Mouse (Mus musculus) hindbrain, embryonic 10.5 days (tissue): ENCODE data around the gene Cdh13. TPM values are rescaled to one million over a fixed set of nuclear protein-coding genes. Genes with fewer than 3 reads are reported as not detected.
"Not testable (repeated sequence)": the region's sequence is repeated elsewhere in the genome, so short reads cannot be mapped to it uniquely, and the experiment has no call there.

Experiments
- DNase-seq: peaks from one replicate; pipeline ENCODE4 v3.0.0-alpha.2; 2017; ENCODE audit warnings: low spot score
- H3K27ac ChIP-seq: fragments of 300-500 bp; sonication (generic); 2 replicates; pipeline ENCODE4 v1.5.1; 2016; ENCODE audit warnings: mild to moderate bottlenecking, moderate library complexity
- H3K27me3 ChIP-seq: fragments of 300-500 bp; sonication (generic); 2 replicates; pipeline ENCODE4 v1.6.1; 2016; ENCODE audit warnings: mild to moderate bottlenecking; ENCODE audit not compliant: poor library complexity, insufficient read depth, severe bottlenecking
- H3K36me3 ChIP-seq: fragments of 300-500 bp; sonication (generic); 2 replicates; pipeline ENCODE4 v1.6.1; 2016; ENCODE audit warnings: mild to moderate bottlenecking, moderate library complexity
- H3K4me1 ChIP-seq: fragments of 300-500 bp; sonication (generic); replicated peaks from 2 replicates; pipeline ENCODE4 v1.6.1; 2016; ENCODE audit warnings: mild to moderate bottlenecking
- H3K4me3 ChIP-seq: fragments of 300-500 bp; sonication (generic); 2 replicates; pipeline ENCODE4 v1.5.1; 2016; ENCODE audit warnings: mild to moderate bottlenecking, moderate library complexity
- H3K9me3 ChIP-seq: fragments of 300-500 bp; sonication (generic); 2 replicates; pipeline ENCODE4 v1.6.1; 2016; ENCODE audit warnings: mild to moderate bottlenecking, moderate library complexity
- WGBS: fragments of 180-500 bp; shearing (Covaris S2); methylation state at CpG from one replicate; pipeline ENCODE4 v1.1.7; 2016; 5-methylcytosine and 5-hydroxymethylcytosine counted together
- polyA plus RNA-seq: library from polyadenylated mRNA; unstranded; fragments of >200 nt; fragmentation: Nextera tagmentation; extraction: Ambion mirVana; gene quantifications from 2 replicates; pipeline ENCODE4 v1.2.1, GENCODE M21; 2016

Gene Cdh13
- polyA plus RNA-seq, 1 experiment from 2014 or later: 8.5 TPM

- WGBS: 78% methylated on average over 11 of the region's 11 CpGs
Observed at GRCm38 (mm10) chr8:118713111-118713510, 429.6 kb downstream of the Cdh13 start.

GRCm38 (mm10) chr8:118713596-118713995 lies 430.1 kb downstream of the Cdh13 start:
- no peaks in the 10 kb centered on the region for H3K4me1 ChIP-seq
- no peak overlapping the region for H3K4me3 ChIP-seq
- H3K27ac ChIP-seq: no peak overlapping the region
- WGBS: 90% methylated on average over 3 of the region's 3 CpGs
- peaks cover 4% of the 10 kb centered on the region; the same call in 1 of the 2 replicates for H3K9me3 ChIP-seq
- no peaks in the 10 kb centered on the region for H3K27me3 ChIP-seq
- H3K36me3 ChIP-seq: no peaks in the 10 kb centered on the region
- DNase-seq: no peak

More at GRCm38 (mm10) chr8:118713111-118713510, 429.6 kb downstream of the Cdh13 start:
- Histone ChIP-seq H3K27ac (no peak overlapping the region), H3K27me3 (no peaks in the 10 kb centered on the region), H3K9me3 (peaks cover 4% of the 10 kb centered on the region; the same call in 1 of the 2 replicates), H3K4me3 (no peak overlapping the region), H3K36me3 (no peaks in the 10 kb centered on the region), H3K4me1 (no peaks in the 10 kb centered on the region)
- no peak for DNase-seq

- no peak overlapping the region for H3K27ac ChIP-seq
- no peaks in the 10 kb centered on the region for H3K27me3 ChIP-seq
- no peak overlapping the region for H3K4me3 ChIP-seq
- H3K9me3 ChIP-seq: peaks cover 3% of the 10 kb centered on the region; the same call in 1 of the 2 replicates
- WGBS: 87% methylated on average over 3 of the region's 3 CpGs
- H3K4me1 ChIP-seq: no peaks in the 10 kb centered on the region
- no peaks in the 10 kb centered on the region for H3K36me3 ChIP-seq
- no peak for DNase-seq
Observed at GRCm38 (mm10) chr8:118722896-118723295, 439.4 kb downstream of the Cdh13 start.

DNA sequence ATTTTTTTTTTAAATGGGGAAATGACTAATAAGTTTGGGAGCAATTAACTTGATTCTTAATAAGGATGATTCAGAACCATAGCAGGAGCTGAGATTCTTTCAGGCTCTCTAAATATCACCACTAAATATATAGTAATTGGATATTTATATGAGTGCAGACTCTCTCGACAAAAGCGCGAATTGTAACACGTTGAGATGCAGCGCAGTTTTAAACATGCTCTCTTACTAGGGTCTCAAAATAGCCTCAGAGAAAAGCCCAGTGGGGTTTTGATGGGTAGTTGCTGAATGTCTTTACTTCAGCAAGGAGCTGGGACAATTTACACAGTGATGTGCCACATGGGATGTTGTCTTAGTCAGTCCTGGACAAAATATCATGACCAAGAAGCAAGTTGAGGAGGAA lies 442.1 kb downstream of the Cdh13 start:
- WGBS: 94% methylated on average over 5 of the region's 5 CpGs
- no peaks in the 10 kb centered on the region for H3K4me1 ChIP-seq
- no peaks in the 10 kb centered on the region for H3K9me3 ChIP-seq
- H3K4me3 ChIP-seq: no peak overlapping the region
- no peak for DNase-seq
- no peaks in the 10 kb centered on the region for H3K27me3 ChIP-seq
- H3K27ac ChIP-seq: no peak overlapping the region
- H3K36me3 ChIP-seq: no peaks in the 10 kb centered on the region

DNA sequence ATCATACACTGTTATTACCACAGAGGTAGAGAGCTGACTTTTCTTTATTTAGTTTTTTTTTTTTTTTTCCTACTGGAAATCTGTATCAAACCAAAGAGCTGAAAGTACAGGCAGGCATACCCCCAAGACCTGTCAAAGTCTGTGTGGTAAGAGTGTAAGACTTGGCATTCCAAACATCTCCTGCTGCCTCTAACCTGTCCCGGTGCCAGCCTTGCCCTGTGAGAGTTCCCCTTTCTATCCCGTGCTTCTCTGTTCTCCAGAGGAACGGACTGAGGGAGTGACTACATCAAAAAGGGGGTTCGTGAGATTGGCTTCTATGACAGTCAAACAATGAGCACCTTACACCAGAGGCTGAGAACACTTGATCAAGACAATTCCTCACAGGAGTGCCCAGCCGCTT lies 458.2 kb downstream of the Cdh13 start:
- DNase-seq: no peak
- 83% methylated on average over 5 of the region's 5 CpGs for WGBS
- Histone ChIP-seq H3K27ac (no peak overlapping the region), H3K27me3 (no peaks in the 10 kb centered on the region), H3K36me3 (no peaks in the 10 kb centered on the region), H3K4me3 (no peak overlapping the region), H3K4me1 (no peaks in the 10 kb centered on the region), H3K9me3 (0 out of 2 replicates have a peak, but pooled peaks cover 2% of the 10 kb centered on the region)

DNA sequence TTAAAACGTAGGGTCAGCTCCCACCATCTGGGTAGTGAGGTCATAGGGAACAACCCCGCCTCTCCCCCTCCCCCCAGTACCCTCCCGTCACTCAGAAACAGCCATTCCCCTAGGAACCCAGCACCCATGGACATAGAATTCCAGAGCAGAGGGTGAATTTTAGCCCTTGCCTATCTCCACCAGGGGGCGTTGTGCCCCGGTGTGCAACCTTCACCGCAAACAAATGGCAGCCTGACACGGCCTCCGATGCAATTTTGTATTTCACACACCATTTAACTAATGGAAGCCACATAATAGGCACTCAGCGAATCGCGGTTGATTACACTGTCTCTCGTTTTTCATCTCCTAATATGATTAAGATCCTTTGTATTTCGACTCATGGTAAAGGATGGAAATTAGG lies 461.5 kb downstream of the Cdh13 start:
- no peaks in the 10 kb centered on the region for H3K4me1 ChIP-seq
- DNase-seq: no peak
- 0 out of 2 replicates have a peak, but pooled peaks cover 2% of the 10 kb centered on the region for H3K9me3 ChIP-seq
- no peaks in the 10 kb centered on the region for H3K36me3 ChIP-seq
- no peak overlapping the region for H3K27ac ChIP-seq
- WGBS: 85% methylated on average over 13 of the region's 13 CpGs
- no peaks in the 10 kb centered on the region for H3K27me3 ChIP-seq
- H3K4me3 ChIP-seq: no peak overlapping the region

GRCm38 (mm10) chr8:118748041-118748604 lies 464.6 kb downstream of the Cdh13 start:
- H3K4me1 ChIP-seq: no peaks in the 10 kb centered on the region
- H3K27ac ChIP-seq: no peak overlapping the region
- H3K4me3 ChIP-seq: no peak overlapping the region
- no peaks in the 10 kb centered on the region for H3K27me3 ChIP-seq
- DNase-seq: no peak
- H3K9me3 ChIP-seq: 0 out of 2 replicates have a peak, but pooled peaks cover 2% of the 10 kb centered on the region
- H3K36me3 ChIP-seq: no peaks in the 10 kb centered on the region
- WGBS: 83% methylated on average over 21 of the region's 21 CpGs

DNA sequence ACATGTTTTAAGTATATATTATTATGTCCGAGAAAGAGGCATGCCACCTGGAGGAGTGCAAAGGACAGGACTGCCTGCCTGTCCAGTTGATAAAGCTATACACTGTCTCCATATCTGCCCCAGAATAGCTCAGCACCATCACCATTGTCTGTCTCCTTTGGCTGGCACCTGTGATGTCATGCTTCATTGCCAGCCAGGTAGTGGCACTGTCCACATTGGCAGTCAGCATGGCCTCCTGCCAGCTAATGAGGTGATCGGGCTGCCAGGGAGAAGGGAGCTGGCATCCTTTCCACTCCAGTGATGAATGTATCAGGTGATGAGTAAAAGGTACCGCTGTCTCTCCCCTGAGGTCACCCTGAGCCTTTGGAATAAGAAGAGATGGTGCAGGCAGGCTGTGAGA lies 465.7 kb downstream of the Cdh13 start:
- WGBS: 91% methylated on average over 3 of the region's 3 CpGs
- Histone ChIP-seq H3K4me3 (no peak overlapping the region), H3K36me3 (no peaks in the 10 kb centered on the region), H3K27ac (no peak overlapping the region), H3K4me1 (no peaks in the 10 kb centered on the region), H3K9me3 (0 out of 2 replicates have a peak, but pooled peaks cover 2% of the 10 kb centered on the region), H3K27me3 (no peaks in the 10 kb centered on the region)
- DNase-seq: no peak

DNA sequence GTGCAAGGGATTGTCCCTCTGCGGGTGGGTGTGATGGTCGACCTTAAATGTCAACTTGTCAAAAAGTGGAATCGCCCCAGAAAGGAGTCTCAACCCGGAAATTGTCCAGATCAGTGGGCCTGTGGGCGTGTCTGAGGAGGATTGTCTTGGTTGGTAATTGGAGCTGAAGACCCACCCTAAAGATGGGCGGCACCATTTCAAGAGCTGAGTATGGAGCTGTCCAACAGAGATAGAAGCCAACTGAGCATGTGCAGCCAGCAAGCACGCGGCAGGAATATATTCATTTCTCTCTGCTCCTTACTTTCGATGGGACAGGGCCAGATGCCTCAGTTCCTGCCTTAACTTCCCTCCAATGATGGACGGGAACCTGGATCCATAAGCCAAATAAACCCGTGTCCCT lies 466.3 kb downstream of the Cdh13 start:
- Histone ChIP-seq H3K4me3 (no peak overlapping the region), H3K27ac (no peak overlapping the region), H3K9me3 (no peaks in the 10 kb centered on the region), H3K4me1 (no peaks in the 10 kb centered on the region), H3K36me3 (no peaks in the 10 kb centered on the region), H3K27me3 (no peaks in the 10 kb centered on the region)
- no peak for DNase-seq
- 89% methylated on average over 11 of the region's 11 CpGs for WGBS

DNA sequence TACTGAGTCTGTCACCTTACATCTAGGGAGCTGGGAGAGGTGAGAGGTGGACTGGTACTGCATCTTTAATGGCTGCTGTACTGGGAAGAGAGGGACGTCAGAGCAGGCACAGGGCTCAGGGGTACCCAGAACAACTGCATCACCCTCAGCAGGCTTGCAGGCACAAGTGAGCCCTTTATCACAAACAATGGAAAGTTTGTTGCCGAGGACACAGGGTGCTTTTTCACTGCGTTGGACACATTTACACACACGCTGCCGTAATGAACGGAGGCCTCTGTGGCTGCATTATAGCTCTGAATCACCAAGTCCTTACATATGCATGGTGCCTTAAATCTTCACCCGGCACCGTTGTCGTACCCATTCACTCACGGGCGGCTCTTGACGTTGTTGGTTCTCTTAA lies 470.2 kb downstream of the Cdh13 start:
- DNase-seq: no peak
- no peak overlapping the region for H3K27ac ChIP-seq
- no peak overlapping the region for H3K4me3 ChIP-seq
- no peaks in the 10 kb centered on the region for H3K27me3 ChIP-seq
- H3K4me1 ChIP-seq: no peaks in the 10 kb centered on the region
- H3K36me3 ChIP-seq: no peaks in the 10 kb centered on the region
- H3K9me3 ChIP-seq: no peaks in the 10 kb centered on the region
- 78% methylated on average over 12 of the region's 12 CpGs for WGBS

GRCm38 (mm10) chr8:118754119-118754518 lies 470.6 kb downstream of the Cdh13 start:
- H3K4me1 ChIP-seq: no peaks in the 10 kb centered on the region
- WGBS: 83% methylated on average over 7 of the region's 7 CpGs
- no peak for DNase-seq
- H3K4me3 ChIP-seq: no peak overlapping the region
- no peak overlapping the region for H3K27ac ChIP-seq
- no peaks in the 10 kb centered on the region for H3K9me3 ChIP-seq
- H3K27me3 ChIP-seq: no peaks in the 10 kb centered on the region
- no peaks in the 10 kb centered on the region for H3K36me3 ChIP-seq

DNA sequence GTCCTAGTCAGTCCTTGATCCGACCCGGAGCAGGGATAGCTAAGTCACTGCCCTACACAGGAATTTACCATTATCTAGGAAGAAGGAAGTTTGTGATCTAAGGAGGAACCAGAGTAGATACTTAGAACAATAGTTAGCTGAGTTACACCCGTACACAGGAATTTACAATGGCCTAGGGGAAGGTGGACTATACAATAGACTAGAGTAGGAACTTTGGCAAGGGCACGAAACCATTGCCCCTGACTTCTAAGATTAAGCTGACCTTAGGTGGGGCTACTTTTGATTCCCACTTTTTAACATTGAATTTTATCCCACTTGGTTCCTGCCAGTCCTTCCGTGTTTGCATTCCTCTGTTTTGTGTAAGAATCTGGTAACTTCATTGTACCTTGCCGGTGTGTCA lies 494.0 kb downstream of the Cdh13 start:
- H3K4me3 ChIP-seq, H3K36me3 ChIP-seq, H3K9me3 ChIP-seq, H3K27me3 ChIP-seq, DNase-seq, H3K27ac ChIP-seq, H3K4me1 ChIP-seq: not testable (repeated sequence)
- 92% methylated on average over 6 of the region's 6 CpGs for WGBS

- no peaks in the 10 kb centered on the region for H3K27me3 ChIP-seq
- no peaks in the 10 kb centered on the region for H3K9me3 ChIP-seq
- no peak overlapping the region for H3K4me3 ChIP-seq
- H3K4me1 ChIP-seq: no peaks in the 10 kb centered on the region
- no peaks in the 10 kb centered on the region for H3K36me3 ChIP-seq
- H3K27ac ChIP-seq: no peak overlapping the region
- no peak for DNase-seq
- WGBS: 74% methylated on average over 1 of the region's 1 CpGs
Observed at GRCm38 (mm10) chr8:118778374-118778773, 494.8 kb downstream of the Cdh13 start.

DNA sequence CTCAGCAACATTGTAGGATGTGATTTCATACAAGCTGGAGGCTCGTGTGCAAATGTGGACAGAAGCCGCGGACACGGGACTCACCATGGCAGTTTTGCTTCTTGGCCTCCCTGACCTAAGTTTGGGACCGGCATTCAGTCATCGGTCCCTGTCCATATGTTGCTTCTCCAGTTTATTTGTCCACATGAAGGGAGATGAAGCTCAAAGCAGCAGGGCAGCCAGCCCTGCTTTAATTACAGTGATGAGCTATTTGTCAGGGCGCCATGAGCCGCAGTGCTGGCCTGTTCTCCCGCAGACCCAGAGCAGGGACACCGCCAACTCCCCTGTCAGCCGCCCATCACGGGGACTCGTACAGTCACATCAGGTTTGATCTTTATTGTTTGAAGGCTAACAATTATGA lies 502.1 kb downstream of the Cdh13 start:
- no peak for DNase-seq
- Histone ChIP-seq H3K4me1 (no peaks in the 10 kb centered on the region), H3K4me3 (no peak overlapping the region), H3K27me3 (no peaks in the 10 kb centered on the region), H3K27ac (no peak overlapping the region), H3K9me3 (no peaks in the 10 kb centered on the region), H3K36me3 (no peaks in the 10 kb centered on the region)
- WGBS: 84% methylated on average over 13 of the region's 13 CpGs
